Mouse (Mus musculus) adrenal gland (tissue): ENCODE data around the gene Gm826.

Experiments used
- intact Hi-C: fragments of 180-260 bp; cut with DNase I; formaldehyde crosslinking; loops from one replicate; pipeline ENCODE4 v1.15.1; 2025
- long read RNA-seq, 2 experiments: library from polyadenylated mRNA; unstranded; transcript quantifications; one replicate each; pipeline ENCODE4 v2.0.0; 2020; ENCODE audit warnings: borderline replicate concordance in 1 of 2; ENCODE audit not compliant: insufficient replicate concordance in 1 of 2

Gene Gm826
- long read RNA-seq, experiment 1, result 0 reads
- long read RNA-seq, experiment 2, partial matches to known transcripts, result 0 of 3 reads
- long read RNA-seq, experiment 2, other reads (novel, unspliced or antisense), result 0 of 3 reads

DNA sequence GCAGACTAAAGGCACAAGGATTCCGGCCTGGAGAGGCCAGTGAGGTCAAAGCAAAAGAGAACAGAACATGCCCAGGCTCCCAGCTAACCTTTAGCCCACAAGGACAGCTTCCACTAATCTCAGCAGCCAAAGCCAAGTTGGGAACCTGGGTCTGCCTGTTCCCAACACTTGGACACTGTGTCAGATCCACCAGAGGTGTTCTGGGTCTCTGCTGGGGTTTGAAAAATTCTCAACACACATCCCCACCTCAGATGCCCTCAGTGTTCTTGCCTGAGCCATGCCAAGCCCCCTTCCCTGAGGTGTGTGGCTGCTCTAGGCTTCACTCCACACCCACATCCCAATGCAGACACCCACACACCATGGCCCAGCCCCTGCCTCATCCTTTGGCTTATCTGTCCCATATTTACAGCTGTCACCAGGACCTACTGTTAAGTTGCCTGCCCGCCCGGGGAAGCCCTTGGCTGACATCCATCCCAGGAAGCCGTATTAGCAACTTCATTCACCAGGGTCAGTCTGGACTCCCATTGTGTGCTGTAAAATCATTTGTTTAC lies at the start of gene Gm826:
Gm826 (minus strand) TSS at position 52 of the 551 bp plus-strand sequence.
- intact Hi-C loops, result no loop called here

DNA sequence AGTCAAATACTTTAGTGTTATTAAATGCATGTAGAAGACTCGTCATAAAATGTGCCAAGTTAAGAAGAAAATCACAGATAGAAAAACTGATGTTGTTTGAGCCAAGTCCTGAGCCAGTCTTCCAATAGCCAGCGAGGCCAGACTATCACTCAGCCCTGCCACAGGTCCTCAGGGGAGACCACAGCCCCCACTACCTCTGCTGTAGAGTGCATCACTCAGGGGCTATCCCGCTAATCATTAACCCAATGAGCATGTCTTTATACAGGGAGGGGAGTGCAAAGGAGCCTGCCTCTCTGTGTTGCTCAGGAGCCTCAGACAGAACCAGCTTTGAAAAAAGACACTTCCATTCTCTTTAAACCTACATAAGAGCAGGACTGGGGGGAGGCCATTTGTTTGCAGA lies 49.5 kb upstream of the Gm826 start:
- intact Hi-C loops, result no loop called here

DNA sequence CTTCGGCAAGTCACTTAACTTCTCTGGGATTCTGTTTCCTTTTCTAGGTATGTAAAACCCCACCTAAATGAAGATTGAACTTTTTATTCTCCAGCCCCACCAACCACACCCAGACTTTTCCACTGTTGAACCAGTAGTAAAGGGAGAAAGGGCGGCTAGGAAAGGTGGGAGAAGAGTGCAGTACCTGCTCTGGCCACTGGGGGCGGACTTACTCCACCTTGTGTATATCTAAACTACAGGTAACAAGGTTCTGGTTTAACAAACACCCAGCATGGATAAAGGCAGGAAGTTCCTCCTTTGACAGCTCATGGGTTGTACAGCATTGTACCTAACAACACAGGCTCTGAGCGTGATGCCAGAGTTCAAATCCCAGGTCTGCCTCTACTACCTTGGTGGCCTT lies 44.3 kb upstream of the Gm826 start:
- intact Hi-C loops, result loop anchor here (2.0 to 10.0 kb wide), 2 partner anchors 201 to 373 kb away; no protein-coding TSS in a partner anchor

DNA sequence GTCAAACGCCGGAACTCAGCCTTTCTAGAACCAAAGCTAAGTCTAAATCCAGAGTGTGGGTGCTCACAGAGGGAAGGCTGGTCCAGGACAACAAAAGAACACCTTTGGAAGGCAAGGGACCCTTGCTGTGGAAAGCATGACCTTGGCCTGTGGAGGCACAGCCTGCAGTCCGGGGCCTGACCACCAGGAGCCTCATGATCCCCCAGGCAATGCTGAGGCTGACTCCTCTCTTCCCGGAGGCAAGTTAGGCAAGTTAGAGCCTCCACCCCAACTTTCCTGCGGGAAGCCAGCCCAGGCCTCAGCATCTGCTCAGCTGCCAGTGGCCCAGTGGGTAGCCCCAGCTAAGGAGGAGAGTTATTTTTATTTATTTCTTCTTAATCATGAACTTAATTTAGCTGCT lies 42.3 kb upstream of the Gm826 start:
- intact Hi-C loops, result loop anchor here (10.0 kb wide), 1 partner anchor 371 kb away; no protein-coding TSS in a partner anchor

DNA sequence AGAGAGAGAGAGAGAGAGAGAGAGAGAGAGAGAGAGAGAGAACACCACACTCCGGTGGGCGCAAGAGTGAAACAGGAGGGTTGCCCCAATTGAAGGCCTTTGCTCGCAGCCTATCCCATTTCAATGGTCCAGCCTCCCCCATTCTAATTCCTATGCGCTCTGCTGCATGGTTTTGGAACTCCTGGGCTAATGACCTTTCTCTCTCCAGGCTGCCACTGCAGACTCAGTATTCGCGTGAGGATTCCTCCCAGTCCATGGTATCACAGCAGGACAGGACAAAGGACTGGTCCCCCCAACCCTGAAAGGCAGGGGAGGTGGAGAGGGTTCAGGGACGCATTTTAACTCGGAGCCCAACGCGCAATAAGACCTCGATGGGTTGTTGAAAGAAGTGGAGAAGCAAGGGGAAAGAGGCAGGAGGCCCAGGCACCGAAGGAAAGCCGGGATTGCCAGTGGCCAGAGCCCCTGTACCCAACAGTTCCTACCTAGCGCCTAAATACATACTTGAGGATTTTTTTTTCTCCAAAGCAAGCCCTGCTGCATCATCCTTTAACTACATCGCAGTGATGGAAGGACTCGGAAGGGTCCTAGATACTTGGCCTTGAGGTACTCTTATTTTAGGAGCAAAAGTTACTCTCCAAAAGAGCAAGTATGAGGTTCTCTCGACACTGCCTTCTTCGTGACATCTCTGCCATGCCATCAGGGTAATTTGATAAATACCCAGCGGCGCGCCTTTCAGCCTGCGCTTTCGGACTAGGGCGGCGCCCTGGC lies 35.9 kb upstream of the Gm826 start:
- intact Hi-C loops, result loop anchor here (2.0 to 10.0 kb wide), 5 partner anchors 197 to 1318 kb away; no protein-coding TSS in a partner anchor

DNA sequence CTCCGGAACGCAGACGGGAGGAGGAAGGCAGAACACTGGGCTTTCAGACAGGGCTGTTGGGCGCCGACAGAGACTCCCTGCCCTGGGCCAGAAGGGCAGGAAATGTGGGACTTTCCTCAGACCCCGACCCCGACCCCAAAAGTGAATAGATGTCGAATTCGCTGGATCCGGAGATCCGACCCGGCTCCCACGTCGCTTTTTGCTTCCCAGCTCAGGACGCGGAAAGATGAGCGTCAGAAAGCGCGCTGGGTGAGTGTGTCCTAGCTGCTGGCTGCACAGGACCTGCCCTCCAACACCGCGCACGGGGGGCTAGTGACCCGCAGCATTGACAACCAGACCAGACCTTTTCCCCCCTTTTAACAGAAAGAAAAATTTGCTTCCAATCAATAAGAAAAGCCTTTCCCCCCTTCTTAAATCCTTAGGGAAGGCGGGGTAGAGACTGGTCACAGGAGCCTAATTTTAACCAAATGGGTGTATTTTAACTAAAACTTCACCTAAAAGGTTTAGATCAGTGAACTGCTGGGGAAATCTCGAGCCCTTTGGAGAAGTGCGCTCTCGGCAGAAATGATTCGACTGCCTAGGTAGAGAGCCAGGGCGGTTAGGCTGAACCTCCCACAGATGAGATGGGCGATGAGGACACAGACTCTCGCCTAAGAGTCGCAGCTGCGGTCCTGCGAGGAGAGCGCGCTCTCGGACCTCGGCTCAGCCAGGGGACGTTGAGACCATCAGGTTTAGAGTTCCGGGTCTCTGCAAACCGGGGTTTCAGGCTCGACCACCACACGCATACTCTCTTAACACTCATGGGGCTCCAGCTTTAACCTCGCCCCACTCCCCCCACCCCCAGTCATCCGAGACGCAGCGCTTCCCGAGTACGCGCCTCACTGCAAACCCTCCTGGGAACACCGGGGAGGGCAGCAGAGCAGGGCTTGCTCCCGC lies 34.7 kb upstream of the Gm826 start:
- intact Hi-C loops, result loop anchor here (2.0 to 5.0 kb wide), 3 partner anchors 196 to 1316 kb away; no protein-coding TSS in a partner anchor

DNA sequence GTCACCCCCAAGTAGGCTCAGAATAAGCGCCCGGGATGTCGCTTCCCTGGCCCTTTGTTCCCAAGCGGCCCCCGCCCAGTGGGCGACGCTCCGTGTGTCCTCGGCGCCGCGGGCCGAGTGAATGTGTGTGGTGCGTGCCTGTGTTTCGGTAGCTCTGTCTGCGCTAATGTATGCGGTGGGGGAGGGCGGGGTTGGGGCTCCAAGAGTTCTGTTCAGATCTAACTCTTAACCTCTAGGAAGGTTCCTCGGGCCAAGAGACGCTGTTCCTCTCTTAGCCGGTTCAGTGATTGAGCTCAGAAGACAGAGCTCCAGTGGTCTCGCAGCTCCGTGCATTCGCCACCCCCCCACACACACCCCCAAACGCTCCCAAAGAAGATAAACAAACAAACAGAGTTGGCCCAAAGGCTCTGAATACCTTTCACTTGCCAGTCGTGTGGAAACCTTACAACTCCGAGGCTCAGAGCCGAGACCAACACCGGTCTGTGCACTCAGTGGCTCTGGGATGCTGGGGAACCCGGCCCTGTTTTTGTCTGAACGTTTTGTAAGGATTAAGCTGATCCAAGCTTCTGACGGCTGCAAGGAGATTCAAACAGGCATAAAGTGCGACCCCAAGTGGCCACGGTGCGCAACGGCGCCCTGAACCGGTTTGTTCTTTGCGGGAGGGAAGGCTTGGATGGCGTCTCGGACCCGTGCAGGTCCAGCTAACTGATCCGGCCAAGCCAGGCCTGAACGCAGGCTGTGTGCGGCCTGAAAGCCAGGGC lies 33.7 kb upstream of the Gm826 start:
- intact Hi-C loops, result loop anchor here (2.0 to 5.0 kb wide), 3 partner anchors 195 to 1315 kb away; no protein-coding TSS in a partner anchor

DNA sequence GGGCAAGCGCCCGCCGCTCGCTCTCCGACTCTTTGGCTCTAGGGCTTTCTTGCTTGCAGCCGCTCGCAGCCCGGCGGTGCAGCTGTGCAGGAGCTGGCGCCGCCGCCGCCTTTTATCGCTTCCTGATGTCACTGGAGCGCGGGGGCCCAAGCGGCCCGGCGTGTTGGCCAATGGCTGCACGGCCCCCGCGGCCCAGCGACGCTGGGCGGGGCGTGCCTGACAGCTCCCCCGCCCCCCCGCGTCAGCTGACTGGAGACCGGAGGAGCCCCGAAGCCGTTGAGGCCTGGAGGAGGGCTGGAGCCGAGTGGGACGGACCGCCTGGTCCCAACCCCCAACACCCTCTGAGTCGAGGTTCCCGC lies 33.0 kb upstream of the Gm826 start, which contains the start of gene Mafb:
Mafb (minus strand) TSS at position 86 of the 359 bp plus-strand sequence.
- intact Hi-C loops, result loop anchor here (5.0 kb wide), 2 partner anchors 305 to 1315 kb away; no protein-coding TSS in a partner anchor

DNA sequence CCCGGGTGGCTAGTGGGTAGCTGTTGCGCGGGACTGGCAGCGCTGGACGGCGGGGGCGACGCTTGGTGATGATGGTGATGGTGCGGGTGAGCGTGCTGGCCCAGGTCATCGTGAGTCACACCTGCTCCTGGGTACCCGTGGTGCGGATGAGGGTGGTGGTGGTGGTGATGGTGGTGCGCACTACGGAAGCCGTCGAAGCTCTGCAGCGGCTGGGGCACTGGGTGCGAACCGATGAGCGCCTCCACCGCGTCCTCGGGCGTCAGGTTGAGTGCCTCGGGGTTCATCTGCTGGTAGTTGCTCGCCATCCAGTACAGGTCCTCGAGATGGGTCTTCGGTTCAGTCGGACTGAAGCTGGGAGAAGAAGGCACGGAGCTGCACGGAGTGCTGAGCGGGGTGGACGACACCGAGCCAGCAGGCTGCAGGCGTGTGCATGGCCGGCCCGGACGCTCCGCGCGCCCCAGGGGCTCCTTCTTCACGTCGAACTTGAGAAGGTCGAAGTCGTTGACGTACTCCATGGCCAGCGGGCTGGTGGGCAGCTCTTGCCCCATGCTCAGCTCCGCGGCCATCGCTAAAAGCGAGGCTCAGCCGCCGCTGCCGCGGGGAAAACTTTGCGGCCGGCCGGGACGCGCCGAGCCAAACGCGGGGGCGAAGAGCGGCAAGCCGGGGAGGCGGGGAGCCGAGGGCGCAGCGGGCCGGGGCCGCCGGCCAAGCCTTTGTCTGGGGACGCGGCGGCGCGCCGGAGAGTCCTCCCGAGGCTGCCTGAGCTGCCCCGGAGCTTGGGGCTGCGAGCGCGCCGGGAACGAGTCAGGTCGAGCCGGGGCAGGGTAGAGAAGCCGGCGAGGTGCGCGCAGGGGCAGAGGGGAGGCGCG lies 32.4 kb upstream of the Gm826 start:
- intact Hi-C loops, result loop anchor here (5.0 kb wide), 2 partner anchors 304 to 1314 kb away; no protein-coding TSS in a partner anchor

DNA sequence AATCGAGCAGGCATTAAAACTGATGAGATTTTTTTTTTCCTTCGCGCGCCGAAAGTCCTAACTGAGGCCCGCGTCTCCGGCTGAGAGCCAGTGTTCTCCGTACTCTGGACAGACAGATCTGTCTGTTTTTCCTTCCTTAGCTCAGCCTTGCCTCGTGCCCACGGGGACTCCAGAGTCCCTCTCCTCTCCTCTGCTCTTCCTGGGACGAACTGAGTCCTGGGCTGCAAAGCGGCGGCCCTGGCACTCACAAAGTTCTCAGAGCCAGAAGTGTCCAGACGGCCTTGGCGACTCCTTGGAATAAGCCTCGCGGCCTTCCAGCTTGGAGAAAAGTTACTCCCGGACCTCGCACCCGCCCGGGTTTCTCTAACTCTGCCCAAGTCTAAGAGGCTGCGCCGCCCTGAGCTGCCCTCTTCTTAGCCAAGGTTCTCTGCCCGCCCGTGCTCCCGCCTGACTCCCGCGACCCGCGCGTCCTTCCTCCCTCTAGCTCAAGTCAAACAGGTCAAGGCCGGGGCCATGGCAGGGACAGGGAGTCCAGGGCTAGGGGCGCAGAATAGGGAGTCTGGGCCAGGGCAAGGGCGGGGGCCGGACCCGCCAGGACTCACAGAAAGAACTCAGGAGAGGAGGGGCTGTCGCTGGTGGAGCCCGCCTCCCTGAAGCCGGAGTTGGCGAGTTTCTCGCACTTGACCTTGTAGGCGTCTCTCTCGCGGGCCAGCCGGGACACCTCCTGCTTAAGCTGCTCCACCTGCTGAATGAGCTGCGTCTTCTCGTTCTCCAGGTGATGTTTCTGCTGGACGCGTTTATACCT lies 31.3 kb upstream of the Gm826 start:
- intact Hi-C loops, result loop anchor here (5.0 kb wide), 2 partner anchors 303 to 1313 kb away; no protein-coding TSS in a partner anchor

DNA sequence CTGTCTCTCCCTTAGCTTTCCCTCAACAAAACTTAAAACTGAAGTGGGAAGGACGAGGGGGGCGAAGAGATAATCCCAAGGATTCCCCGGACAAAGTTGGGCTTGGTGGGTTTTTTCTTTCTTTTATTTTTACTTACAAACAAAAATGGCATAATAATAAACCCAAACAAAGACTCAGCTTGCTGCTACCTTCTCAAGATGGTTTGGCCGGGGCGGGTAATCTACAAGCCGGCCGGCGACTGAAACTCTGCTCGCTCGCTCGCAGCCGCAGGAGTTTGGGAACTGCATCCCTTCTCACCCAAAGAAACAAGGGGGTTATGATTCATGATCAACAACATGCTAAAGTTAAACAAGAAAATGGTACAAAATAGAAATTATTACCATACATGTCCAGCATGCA lies 30.7 kb upstream of the Gm826 start:
- intact Hi-C loops, result loop anchor here (5.0 kb wide), 2 partner anchors 302 to 1312 kb away; no protein-coding TSS in a partner anchor

DNA sequence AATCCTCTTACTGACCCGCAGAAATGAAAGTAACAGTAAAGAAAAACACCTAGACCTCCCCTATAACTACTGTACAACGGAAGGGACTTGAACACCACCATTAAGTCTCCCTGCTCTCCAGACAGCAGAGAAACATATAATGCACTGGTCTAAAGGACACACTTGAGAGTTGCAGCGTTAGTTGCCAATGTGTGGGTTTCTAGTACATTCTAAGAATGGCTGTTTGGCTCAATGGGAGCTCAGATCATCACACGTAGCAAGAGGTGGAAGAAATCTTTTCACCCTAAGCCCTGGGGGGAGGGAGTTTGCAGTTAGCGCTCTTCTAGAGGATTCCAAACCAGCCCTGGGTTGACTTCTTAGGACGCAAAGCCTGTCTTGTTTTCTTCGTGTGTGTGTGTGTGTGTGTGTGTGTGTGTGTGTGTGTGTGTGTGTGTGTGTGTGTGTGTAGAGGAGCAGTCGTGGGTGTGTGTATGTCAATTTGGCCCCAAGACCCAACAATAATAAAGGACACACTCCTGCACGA lies 30.2 kb upstream of the Gm826 start:
- intact Hi-C loops, result no loop called here

DNA sequence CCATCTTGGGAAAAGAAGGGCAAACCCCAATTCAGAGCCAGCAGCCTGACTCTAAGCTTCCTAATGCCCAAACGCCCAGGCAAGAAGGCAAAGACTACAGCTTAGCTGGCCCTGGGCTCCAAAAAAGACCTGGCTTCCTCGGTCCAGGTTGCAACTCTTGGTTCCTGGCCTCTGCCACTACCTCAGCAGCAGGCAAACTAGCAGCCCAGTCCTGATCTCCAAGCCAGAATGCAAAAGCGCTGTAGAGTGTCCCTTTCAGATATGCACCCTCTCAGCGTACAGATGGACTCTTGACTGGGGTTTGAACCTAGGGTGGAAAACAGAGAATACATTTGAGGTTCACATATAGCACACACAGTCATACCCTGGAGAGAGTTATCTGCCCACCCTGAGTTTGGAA lies 29.2 kb upstream of the Gm826 start:
- intact Hi-C loops, result no loop called here

DNA sequence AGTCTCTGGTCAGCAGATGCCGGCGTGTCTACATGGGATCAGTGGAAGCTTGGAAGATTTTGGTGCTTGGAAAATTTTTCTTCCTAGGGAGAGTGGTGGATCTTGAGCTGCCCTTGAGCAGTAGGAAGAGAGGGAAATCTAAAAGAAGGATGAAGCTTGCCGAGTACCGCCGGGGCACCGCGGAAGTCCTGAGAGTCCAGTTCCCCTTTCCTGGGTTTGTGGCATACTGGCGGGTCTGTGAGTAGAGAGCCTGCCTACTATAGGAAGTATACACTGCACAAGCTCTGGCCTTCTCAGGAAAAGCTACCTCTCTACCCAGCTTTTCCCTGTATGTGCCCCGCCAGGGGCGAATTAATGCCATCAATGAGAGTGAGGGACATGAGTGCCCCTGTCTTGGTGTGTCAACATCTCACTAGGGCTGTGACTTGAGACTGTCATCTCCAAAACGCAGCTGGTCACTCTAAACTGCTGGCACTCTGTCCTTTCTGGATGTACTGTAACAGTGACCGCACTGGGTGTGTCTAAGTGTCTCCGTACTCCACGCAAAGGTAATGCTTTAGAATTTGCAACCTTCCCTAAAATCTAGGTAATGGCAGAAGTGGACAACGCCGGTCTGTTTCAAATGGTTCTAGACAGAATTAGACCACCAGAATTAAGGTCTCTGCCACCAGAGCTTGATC lies 27.6 kb upstream of the Gm826 start:
- intact Hi-C loops, result no loop called here

DNA sequence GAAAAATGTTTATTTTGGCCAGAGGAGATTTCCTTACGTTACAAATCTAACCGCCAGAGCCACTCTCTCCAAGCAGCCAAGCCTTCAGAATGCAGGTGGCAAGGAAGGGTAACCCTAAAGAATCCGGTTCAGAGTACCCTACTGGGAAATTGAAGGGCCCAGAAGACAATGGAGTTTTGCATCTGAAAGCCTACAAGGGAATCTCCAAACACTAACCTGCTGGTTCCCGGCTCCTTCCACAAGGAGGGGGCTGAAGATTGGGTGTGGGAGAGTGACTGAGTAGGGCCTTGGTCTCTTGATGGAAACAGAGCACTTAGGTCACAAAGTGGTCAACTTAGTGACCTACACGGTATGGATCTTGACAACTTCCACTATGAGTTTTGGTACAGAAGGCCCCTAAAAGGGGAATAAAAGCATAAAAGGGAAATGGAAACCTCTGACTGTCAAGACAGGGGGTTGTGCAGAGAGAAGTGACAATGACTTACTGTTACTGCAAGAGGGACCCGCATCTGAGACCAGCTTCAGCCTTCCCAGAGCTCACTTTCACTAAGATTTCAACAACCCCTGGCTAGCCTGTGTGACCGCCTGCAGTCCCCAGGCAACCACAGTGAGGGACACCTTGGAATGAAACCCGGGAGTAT lies 26.4 kb upstream of the Gm826 start:
- intact Hi-C loops, result no loop called here

DNA sequence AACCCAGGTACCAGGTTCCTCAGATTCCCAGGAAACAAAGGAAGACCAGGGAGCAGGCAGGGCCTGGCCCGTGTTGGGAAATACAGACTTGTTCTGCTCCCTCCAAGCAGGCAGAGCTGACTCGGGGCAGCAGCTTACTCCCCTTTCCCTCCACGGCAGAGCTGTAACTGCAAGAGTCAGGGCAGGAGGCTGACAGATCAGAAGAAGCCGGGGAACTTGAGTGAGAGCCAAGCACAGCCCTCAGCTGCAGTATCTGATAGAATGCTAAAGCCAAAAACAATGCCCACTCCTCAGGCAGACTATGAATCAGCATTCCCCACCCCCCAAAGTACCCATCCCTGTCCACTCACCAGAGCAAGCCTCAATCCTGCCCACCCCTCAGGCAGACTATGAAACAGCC lies 24.9 kb upstream of the Gm826 start:
- intact Hi-C loops, result no loop called here

DNA sequence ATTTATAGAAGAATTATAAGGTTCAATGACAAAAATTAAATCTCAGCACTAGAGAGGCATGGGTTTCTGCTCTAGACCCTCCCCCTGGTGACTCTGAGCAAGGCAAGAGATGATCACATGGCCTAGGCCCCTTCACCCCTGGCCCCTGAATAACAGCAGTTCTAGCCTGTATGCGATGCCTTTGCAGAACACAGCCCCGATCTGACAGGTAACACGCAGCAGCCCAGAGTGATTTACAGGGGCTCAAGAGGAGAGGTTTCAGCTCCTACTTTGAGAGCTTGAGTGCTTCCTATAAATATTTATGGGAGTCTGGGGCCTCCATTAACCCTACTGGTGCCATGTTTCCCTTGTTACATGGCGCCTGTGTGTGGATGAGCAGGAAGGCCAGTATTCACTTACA lies 23.5 kb upstream of the Gm826 start:
- intact Hi-C loops, result no loop called here
